Comparison of ENCODE assay signal across 20 mouse cellular contexts in the genomic region with DNA sequence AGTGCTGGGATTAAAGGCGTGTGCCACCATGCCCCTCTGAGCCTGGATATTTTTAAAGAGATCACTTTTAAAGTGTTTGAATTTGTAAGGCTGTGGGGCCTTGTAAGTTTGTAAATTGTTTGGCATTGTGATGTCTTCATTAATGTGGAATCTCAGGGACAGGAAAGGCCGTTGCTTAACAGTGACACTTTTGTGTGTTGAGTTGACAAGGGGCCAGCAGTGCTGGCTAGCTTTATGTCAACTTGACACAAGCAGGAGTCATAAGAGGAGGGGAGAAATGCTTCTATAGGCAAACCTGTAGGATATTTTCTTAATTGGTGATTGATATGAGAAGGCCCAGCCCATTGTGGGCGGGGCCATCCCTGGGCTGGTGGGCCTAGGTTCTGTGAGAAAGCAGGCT. TPM values are rescaled to one million over a fixed set of nuclear protein-coding genes. Genes with fewer than 3 reads are reported as not detected.
"Had no signal": no experiment of that assay in that cellular context is flagged by ENCODE, and none has a peak within 500 bp of the region (broad histone marks: within the 10 kb centered on the region; RNA-seq: fewer than 3 reads in every experiment).

No protein-coding gene starts in this region.

- DNase-seq: lung, adult 18-20 months; lung, embryonic 14.5 days; lung, postnatal 10 days; lung, postnatal 4 days; midbrain, embryonic 14.5 days; retina, postnatal 1 day; right cerebral cortex, adult 18-20 months; right cerebral cortex, postnatal 25 days; right cerebral cortex, postnatal 4 days; spleen, adult 18-20 months; thymus, adult 18-20 months; thymus, postnatal 14 days; thymus, postnatal 36 days had no signal

- H3K4me2 ChIP-seq: lung, embryonic 14.5 days; midbrain, embryonic 12.5 days; neural tube, embryonic 13.5 days; neural tube, embryonic 15.5 days had no signal

- H3K27ac ChIP-seq: midbrain, embryonic 10.5 days; midbrain, embryonic 12.5 days; neural tube, embryonic 13.5 days; neural tube, embryonic 15.5 days had no signal

- H3K9me3 ChIP-seq: midbrain, embryonic 10.5 days; midbrain, embryonic 12.5 days; neural tube, embryonic 13.5 days; neural tube, embryonic 15.5 days had no signal

- H3K36me3 ChIP-seq: midbrain, embryonic 10.5 days; midbrain, embryonic 12.5 days; neural tube, embryonic 13.5 days; neural tube, embryonic 15.5 days had no signal

- ATAC-seq: midbrain, embryonic 16.5 days had no signal

- H3K27me3 ChIP-seq: midbrain, embryonic 12.5 days; neural tube, embryonic 13.5 days; neural tube, embryonic 15.5 days had no signal

- H3K9ac ChIP-seq: lung, embryonic 14.5 days; midbrain, embryonic 12.5 days; neural tube, embryonic 13.5 days; neural tube, embryonic 15.5 days had no signal

- H3K4me3 ChIP-seq: midbrain, embryonic 10.5 days; midbrain, embryonic 12.5 days; myocyte; neural tube, embryonic 13.5 days; neural tube, embryonic 15.5 days had no signal

RNA-seq across cellular contexts. Expression of gene Alpl, which starts 15.2 kb away (rescaled TPM):
- total RNA-seq: megakaryocyte-erythroid progenitor cell, adult 5-6 weeks had no signal
